ENCODE assay signal across 10 mouse cellular contexts in genomic region chr2:158122814-158123213, GRCm38 (mm10). TPM values are rescaled to one million over a fixed set of nuclear protein-coding genes. Genes with fewer than 3 reads are reported as not detected.
A peak's percentile ranks its signal among the peaks of the same experiment; 100 is the strongest.
DNase-seq lines count a peak whose midpoint lies in the region; ATAC-seq and TF ChIP-seq lines count a peak whose summit lies in the region.
"Had no signal": no experiment of that assay in that cellular context is flagged by ENCODE, and none has a peak within 500 bp of the region (broad histone marks: within the 10 kb centered on the region; RNA-seq: fewer than 3 reads in every experiment).

No protein-coding gene starts in this region.

- ATAC-seq in stomach, embryonic 16.5 days (ENCODE audit: insufficient read depth, low FRiP score) = peak; percentile 35; the same call in 1 of the 2 replicates

- TF ChIP-seq CTCF in lung, adult 2 months (IDR thresholded peaks at IDR 0.05; ENCODE audit: insufficient read depth, low read length) = no peak

- peaks cover 3% of the 10 kb centered on the region; the same call in 1 of the 2 replicates for H3K9me3 ChIP-seq in heart, embryonic 10.5 days
- no peaks in the 10 kb centered on the region for H3K9me3 ChIP-seq in stomach, embryonic 16.5 days (replicated peaks; ENCODE audit: control insufficient read depth, low read length)
- H3K9me3 ChIP-seq: limb, embryonic 15.5 days; neural tube, embryonic 12.5 days had no signal

- TF ChIP-seq POLR2A in lung, adult 2 months (IDR thresholded peaks at IDR 0.05; ENCODE audit: borderline replicate concordance, extremely low read depth, low read depth, low read length) = no peak

- no peaks in the 10 kb centered on the region for H3K27me3 ChIP-seq in heart, embryonic 10.5 days (ENCODE audit: insufficient read depth, poor library complexity, severe bottlenecking)
- H3K27me3 ChIP-seq in stomach, embryonic 16.5 days (ENCODE audit: control insufficient read depth, insufficient read depth, low read length) = no peaks in the 10 kb centered on the region
- H3K27me3 ChIP-seq: limb, embryonic 15.5 days; neural tube, embryonic 12.5 days had no signal

- H3K9ac ChIP-seq in stomach, embryonic 16.5 days (ENCODE audit: low read length) = no peak overlapping the region
- H3K9ac ChIP-seq: limb, embryonic 15.5 days; neural tube, embryonic 12.5 days had no signal

- H3K4me1 ChIP-seq in lung, adult 2 months (ENCODE audit: control insufficient read depth, insufficient read depth, low read length) = peaks cover 27% of the 10 kb centered on the region
- H3K4me1 ChIP-seq in heart, embryonic 10.5 days = peaks cover 37% of the 10 kb centered on the region
- peaks cover 12% of the 10 kb centered on the region for H3K4me1 ChIP-seq in stomach, embryonic 16.5 days (ENCODE audit: control insufficient read depth, insufficient read depth, low read length)

- H3K27ac ChIP-seq in heart, embryonic 10.5 days = peak overlapping the region; percentile 80
- H3K27ac ChIP-seq in stomach, embryonic 16.5 days (ENCODE audit: low read length) = no peak overlapping the region
- H3K27ac ChIP-seq: limb, embryonic 15.5 days; neural tube, embryonic 12.5 days had no signal

- H3K36me3 ChIP-seq in heart, embryonic 10.5 days = peaks cover 92% of the 10 kb centered on the region
- peaks cover 15% of the 10 kb centered on the region; the same call in 1 of the 2 replicates for H3K36me3 ChIP-seq in stomach, embryonic 16.5 days (ENCODE audit: control insufficient read depth, insufficient read depth, low read length)
- H3K36me3 ChIP-seq: neural tube, embryonic 12.5 days had no signal

- no peak overlapping the region for H3K4me3 ChIP-seq in lung, adult 2 months (replicated peaks; ENCODE audit: extremely low read depth, low read depth, low read length)
- no peak overlapping the region for H3K4me3 ChIP-seq in heart, embryonic 10.5 days
- no peak overlapping the region for H3K4me3 ChIP-seq in stomach, embryonic 16.5 days (replicated peaks; ENCODE audit: low read length)
- H3K4me3 ChIP-seq: limb, embryonic 15.5 days; neural tube, embryonic 12.5 days had no signal

- H3K4me2 ChIP-seq in stomach, embryonic 16.5 days (ENCODE audit: low read depth, low read length) = no peak overlapping the region
- H3K4me2 ChIP-seq: limb, embryonic 15.5 days; midbrain, embryonic 11.5 days; neural tube, embryonic 12.5 days had no signal

- peak; percentile 49 for DNase-seq in lung, adult 2 months
- no peak for DNase-seq in lung, postnatal 10 days
- no peak for DNase-seq in heart, embryonic 10.5 days (ENCODE audit: low spot score)
- peak; percentile 83 for DNase-seq in kidney, adult 8-10 months
- no peak for DNase-seq in embryo, embryonic 9.5 days (ENCODE audit: extremely low spot score)
- DNase-seq in layer of hippocampus, adult 18-20 months (ENCODE audit: low spot score in 2 of 2) = no peak

- 41% methylated on average over 6 of the region's 6 CpGs for WGBS in lung, adult 2 months
- WGBS in heart, embryonic 10.5 days = 41% methylated on average over 6 of the region's 6 CpGs
- WGBS in stomach, embryonic 16.5 days = 66% methylated on average over 6 of the region's 6 CpGs

RNA-seq across cellular contexts. Expression of gene Tgm2, which starts 23.4 kb away (rescaled TPM):
- 285 and 297 TPM in 2 replicates for polyA plus RNA-seq in lung, adult 2 months (2012; rRNA removed)
- polyA plus RNA-seq in heart, embryonic 10.5 days (2016; fragmentation: Nextera tagmentation; extraction: Ambion mirVana) = 134 and 256 TPM in 2 replicates
- 123 and 133 TPM in 2 replicates for polyA plus RNA-seq in stomach, embryonic 16.5 days (2015; fragmentation: Nextera tagmentation; extraction: Ambion mirVana)
- total RNA-seq in layer of hippocampus, adult 18-20 months (2021) = 10 to 100 TPM; 11.0 to 11.1 TPM

Comparison
In these comparisons a context has a peak if more than half of its experiments do, and no peak if none do; other contexts are left out.
1. DNase-seq: peak in lung, adult 2 months (single experiment) and kidney, adult 8-10 months (2 of 2); none in lung, postnatal 10 days (single experiment), heart, embryonic 10.5 days (single experiment), embryo, embryonic 9.5 days (single experiment) and layer of hippocampus, adult 18-20 months (0 of 2).